Mouse (Mus musculus) cerebellum, adult 18-20 months (tissue): ENCODE results near the gene Rasl11b.

Experiments
- DNase-seq, 2 experiments: peaks; one replicate each; pipeline ENCODE4 v3.0.0; 2021

Gene Rasl11b

DNA sequence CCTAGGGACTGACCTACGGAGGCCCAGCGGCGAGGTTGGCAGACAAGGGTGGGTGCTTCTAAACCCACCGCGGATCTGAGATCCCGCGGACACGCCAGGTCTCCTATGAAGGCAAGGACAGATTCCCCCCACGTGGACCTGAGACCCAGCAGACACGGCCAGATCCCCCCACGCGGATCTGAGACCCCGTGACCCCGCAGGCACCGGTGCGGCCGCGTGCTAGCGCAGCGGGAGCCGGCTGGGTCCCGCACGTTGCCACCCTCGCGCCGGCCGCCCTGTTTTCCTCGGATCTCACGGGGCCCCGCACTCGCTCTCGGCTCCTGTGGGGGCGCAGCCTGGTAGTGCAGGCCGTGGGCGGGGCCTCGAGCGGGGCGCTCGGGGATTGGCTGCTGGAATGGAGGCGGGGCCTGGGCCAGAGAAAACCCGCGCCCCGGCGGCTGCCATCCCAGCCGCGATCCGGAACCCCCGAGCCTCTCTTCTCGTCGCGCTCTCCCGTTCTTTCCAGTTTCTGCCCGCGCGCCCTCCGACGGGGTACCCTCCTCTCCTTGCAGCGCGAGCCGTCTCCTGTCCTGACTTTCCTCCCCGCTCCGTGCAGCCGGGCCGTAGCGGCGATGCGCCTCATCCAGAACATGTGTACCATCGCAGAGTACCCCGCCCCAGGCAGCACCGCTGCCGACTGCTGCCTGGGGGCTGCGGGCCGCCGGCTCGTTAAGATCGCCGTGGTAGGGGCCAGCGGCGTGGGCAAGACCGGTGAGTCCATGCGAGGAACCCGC lies at the start of gene Rasl11b:
Gene Rasl11b, plus strand, starts transcription at position 446 of the 773 bp plus-strand sequence.
- peak; percentile 94 to 96 for DNase-seq

GRCm38 (mm10) chr5:74147631-74148030 lies 47.5 kb upstream of the Rasl11b start:
- no peak for DNase-seq

GRCm38 (mm10) chr5:74149975-74150374 lies 45.1 kb upstream of the Rasl11b start:
- no peak for DNase-seq

- DNase-seq = no peak
Measured at GRCm38 (mm10) chr5:74151774-74152173, 43.3 kb upstream of the Rasl11b start.

GRCm38 (mm10) chr5:74155860-74156351 lies 39.2 kb upstream of the Rasl11b start:
- DNase-seq = no peak

DNA sequence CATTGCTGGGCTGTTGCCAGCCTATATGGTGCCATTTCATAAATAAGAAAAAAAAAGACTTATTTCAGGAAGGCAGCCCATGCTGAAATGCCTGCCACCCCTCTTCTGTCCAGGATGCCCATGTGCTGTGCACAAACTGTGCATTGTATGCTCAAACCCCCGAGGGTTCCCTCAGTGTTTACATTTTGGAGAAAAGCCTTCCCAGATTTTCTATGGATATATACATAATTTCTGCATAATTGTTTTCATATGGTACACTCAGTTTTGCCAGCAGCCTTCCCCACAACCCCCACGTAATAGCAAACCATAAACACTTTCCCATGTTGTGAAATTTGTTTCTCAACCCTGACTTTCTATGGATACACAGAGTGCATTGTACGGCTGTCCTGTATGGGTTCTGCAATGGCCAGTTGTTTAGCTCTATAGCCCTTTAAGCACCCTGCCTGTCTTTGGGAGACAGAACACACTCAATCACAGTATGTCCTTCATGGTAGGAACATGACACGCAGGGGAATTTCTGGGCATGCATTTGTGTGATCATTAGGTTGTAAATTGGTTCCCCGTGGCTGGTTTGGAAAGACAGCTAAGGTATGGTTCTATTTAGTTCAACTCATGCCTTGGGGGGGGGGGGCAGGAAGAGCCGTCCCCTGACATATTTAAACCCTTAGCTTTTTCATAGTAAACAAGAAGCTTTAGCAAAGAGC lies 36.0 kb upstream of the Rasl11b start:
- DNase-seq = no peak

DNA sequence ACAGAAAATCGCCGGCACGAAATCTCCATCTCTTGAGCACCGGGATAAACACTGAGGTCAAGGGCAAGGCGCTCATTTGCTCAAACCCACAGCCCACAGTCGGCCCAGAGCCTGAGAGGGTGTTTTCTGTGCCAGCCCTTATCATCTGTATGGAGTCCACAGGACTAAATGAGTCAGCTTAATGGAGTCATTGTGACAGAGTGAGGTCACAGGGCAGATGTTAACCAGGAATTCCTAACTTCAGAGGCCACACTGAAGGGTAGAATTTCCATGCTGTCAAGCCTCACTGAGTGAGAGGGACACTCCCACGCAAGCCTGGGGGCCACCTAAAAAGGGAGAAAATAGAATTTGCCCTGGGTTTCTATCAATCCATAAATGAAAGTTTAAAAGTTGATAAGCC lies 35.2 kb upstream of the Rasl11b start:
- DNase-seq = no peak

GRCm38 (mm10) chr5:74160349-74160748 lies 34.7 kb upstream of the Rasl11b start:
- no peak for DNase-seq

DNA sequence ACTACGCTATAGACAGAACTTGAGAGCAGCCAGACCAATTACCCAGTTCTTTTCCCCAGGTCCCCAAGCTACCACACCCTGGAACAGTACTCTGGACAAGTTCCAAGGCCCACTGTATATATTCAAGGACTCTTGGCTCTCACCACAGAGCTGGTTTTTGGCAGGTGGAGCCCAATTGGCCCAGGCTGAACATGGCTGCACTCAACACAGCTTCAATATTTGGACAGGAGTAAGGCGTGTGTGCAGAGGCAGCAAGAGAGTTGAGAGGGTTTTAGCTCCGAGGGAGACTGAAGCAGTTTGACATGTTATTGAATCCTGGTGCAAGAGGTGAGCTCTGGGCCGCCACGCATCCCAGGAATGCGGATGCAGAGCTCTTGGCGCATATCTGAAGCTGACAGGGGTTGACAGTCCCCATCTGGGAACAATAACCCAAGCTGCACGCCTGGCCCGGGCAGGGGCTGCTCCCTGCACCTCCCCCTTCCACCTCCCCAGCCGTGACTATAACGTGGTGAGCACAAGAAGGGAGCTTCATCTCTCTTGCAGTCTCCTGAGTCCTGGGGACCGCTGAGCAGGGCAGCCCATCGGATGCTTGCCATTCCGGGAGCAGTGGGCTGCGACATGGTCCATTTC lies 33.7 kb upstream of the Rasl11b start:
- DNase-seq = peak in 1 of 2 experiments; percentile 11

DNA sequence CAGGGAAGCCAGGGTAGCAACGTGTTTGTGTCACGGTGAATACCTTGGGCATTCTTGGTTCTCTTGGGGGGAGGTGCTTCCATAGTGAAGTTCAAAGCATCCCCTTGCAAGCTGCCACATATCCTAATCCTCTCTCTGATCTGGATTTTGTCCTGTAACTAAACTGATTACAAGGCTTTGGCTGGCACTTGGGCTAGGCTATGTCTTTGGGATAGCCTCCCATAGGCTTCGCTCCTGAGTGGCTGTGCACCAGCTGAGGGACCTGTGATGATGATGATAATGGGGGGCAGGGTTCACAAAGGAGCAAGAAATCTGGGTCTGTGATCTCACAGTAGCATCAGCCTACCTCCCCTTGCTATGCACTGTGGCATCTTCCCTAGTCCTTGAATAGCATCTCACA lies 33.1 kb upstream of the Rasl11b start:
- DNase-seq = no peak

GRCm38 (mm10) chr5:74163141-74163540 lies 31.9 kb upstream of the Rasl11b start:
- DNase-seq = no peak

- DNase-seq = no peak
Measured at GRCm38 (mm10) chr5:74164547-74164946, 30.5 kb upstream of the Rasl11b start.

- no peak for DNase-seq
Measured at GRCm38 (mm10) chr5:74166642-74167041, 28.4 kb upstream of the Rasl11b start.

DNA sequence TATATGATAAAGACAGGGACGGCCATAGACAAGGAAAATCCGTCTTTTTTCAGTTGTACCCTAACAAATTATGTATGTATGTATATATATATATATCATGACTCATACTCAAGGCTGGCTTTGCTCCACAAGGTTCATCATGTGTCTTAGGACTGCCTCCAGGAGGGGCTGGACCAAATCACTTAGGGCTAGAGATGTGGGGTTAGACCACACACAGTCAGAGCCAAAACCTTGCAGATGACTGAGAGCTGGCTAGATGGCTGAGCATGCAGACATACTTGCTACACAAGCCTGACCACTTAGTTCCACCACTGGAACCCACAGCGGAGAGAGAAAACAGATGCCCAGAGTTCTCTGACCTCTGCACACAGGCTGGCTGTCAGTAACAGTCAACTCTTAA lies 27.0 kb upstream of the Rasl11b start:
- DNase-seq = no peak

GRCm38 (mm10) chr5:74171768-74172167 lies 23.3 kb upstream of the Rasl11b start:
- DNase-seq = no peak

GRCm38 (mm10) chr5:74172208-74172607 lies 22.9 kb upstream of the Rasl11b start:
- DNase-seq = no peak

- DNase-seq = no peak
Measured at GRCm38 (mm10) chr5:74173162-74173844, 21.8 kb upstream of the Rasl11b start.

DNA sequence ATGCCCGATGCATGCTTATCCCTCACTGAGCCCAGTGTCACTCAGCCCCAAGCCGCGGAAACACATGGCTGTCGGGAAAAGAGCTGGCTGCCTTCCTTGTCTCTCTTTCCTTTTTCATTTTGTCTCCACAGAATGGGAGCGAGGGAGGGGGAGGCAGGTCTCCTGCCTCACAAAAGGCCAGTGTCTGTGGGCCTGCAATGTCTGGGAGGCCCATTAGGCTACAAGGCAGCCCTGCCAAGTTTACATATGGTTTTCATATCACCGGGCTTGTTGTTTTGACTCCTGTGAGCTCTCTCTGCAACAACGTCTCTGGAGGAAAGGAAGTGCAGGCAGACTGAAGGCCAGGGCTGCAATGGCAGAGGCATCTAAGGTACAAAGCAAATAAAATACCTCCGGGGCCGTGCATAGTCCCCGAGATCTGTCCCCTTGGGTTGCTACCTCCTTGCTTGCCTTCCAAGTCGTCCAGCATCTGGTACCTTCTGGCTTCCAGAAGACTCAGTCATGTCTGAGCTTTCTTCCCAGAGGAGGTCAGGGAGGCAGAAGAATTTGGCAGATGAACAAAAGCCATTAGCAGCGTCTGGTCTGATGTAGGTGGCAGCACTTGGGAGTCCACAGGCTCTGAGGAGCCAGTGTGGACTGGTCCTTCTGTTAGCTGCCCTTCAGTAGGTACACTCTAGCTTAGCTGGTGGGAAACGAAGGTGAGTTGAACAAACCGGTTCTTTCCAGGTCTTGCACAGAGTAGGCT lies 19.4 kb upstream of the Rasl11b start:
- DNase-seq = peak; percentile 38 to 47

DNA sequence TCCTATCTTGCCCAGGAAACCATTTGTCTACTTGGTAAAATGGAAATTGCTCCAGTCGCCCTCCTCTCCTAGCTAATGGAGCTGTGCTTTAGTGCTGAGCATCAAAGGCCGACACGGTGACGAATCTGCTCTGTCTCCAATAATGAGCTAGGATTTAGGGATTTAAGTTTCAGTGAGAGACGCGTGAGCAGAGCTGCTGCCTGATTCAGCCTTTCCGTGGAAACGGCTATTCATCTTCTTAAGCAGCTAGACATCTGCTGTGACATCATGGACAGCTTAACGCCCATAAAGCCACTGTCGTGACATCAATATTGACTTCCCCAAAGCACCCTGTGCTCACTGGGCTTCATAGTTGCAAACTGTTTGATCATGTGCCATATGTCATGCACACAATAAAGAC lies 14.9 kb upstream of the Rasl11b start:
- DNase-seq = no peak

- DNase-seq = no peak
Measured at GRCm38 (mm10) chr5:74183118-74183517, 12.0 kb upstream of the Rasl11b start.

DNA sequence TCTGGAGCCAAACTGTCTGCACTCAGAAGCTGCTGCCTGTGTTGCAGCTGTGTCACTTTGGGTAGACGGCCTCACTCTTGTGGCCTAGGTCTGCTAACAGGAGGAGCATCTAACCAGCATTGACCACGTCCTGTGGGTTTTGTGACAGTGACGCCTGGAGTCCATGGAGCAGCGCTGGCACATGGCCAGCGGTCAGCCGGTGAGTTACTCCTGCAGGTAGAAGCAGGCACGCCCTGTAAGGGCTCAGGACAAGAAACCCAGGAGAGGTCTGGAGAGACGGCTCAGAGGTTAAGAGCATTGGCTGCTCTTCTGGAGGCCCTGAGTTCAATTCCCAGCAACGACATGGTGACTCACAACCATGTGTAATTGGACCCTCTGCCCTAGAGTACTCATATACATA lies 10.5 kb upstream of the Rasl11b start:
- no peak for DNase-seq

DNA sequence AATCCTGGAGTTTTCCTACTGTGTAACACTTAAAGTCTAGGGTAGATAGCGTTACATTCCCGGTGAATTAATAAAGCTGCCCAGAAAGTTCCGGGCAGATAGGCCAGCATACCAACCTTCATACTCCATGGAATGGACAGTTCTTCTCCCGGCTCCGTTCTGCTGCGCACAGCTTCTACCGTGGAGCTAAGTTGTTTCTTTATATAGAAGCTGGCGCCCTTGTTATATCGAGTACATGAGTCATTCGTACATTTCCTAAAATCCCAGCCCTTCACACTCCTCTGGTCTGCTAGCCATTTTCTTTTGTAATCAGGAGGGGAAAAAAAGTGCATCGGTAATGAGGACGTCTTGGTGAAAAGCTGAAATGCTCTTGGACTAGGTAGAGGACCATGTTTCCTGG lies 7.0 kb upstream of the Rasl11b start:
- DNase-seq = no peak
